ENCODE assay signal across 9 mouse cellular contexts in genomic region chr7:113653130-113653529, GRCm38 (mm10).
A peak's percentile ranks its signal among the peaks of the same experiment; 100 is the strongest.
DNase-seq lines count a peak whose midpoint lies in the region; ATAC-seq and TF ChIP-seq lines count a peak whose summit lies in the region.
"Had no signal": no experiment of that assay in that cellular context is flagged by ENCODE, and none has a peak within 500 bp of the region (broad histone marks: within the 10 kb centered on the region; RNA-seq: fewer than 3 reads in every experiment).

No protein-coding gene starts in this region.

- intact Hi-C loops in heart, postnatal 36 days (cut with DNase I): no loop called here

- no peak overlapping the region for H3K9ac ChIP-seq in hindbrain, embryonic 14.5 days
- no peak overlapping the region for H3K9ac ChIP-seq in hindbrain, embryonic 13.5 days
- no peak overlapping the region for H3K9ac ChIP-seq in MEL (ENCODE audit: control insufficient read depth, low read depth, low read length, poor library complexity, severe bottlenecking)
- H3K9ac ChIP-seq: embryonic facial prominence, embryonic 13.5 days had no signal

- H3K79me2 ChIP-seq in MEL (ENCODE audit: control insufficient read depth, insufficient read depth, low read length, poor library complexity): no peaks in the 10 kb centered on the region

- TF ChIP-seq CTCF in MEL (IDR thresholded peaks at IDR 0.05 in 2 of 3, conservative IDR thresholded peaks at IDR 0.05 in 1 of 3; ENCODE audit: control insufficient read depth in 1 of 3, insufficient read depth in 1 of 3, low read depth in 2 of 3, low read length in 3 of 3, poor library complexity in 1 of 3, severe bottlenecking in 1 of 3): peak; percentile 9 to 30 (median 23); a peak in 5 of 6 replicates

- no peaks in the 10 kb centered on the region for H3K27me3 ChIP-seq in hindbrain, embryonic 14.5 days (ENCODE audit: control insufficient read depth, insufficient read depth, low read length)
- H3K27me3 ChIP-seq in hindbrain, embryonic 13.5 days: no peaks in the 10 kb centered on the region
- no peaks in the 10 kb centered on the region for H3K27me3 ChIP-seq in MEL (ENCODE audit: control insufficient read depth in 1 of 2, insufficient read depth in 2 of 2, low read length in 2 of 2)
- H3K27me3 ChIP-seq: embryonic facial prominence, embryonic 13.5 days had no signal

- peak; percentile 47 for DNase-seq in hindbrain, embryonic 14.5 days (ENCODE audit: low spot score)
- DNase-seq in 3T3-L1 (ENCODE audit: low read depth, low spot score): peak; percentile 40
- peak; percentile 6 for DNase-seq in MEL (ENCODE audit: low read depth, low spot score)
- peak; percentile 75 to 84 for DNase-seq in cerebellum, postnatal 14 days
- DNase-seq in heart, postnatal 36 days: peak; percentile 3 to 20
- peak; percentile 21 for DNase-seq in lung, postnatal 25 days (ENCODE audit: low spot score)

- no peak for TF ChIP-seq RAD21 in MEL (IDR thresholded peaks at IDR 0.05; ENCODE audit: low read depth, low read length)

- H3K4me1 ChIP-seq in hindbrain, embryonic 14.5 days (replicated peaks; ENCODE audit: control insufficient read depth, insufficient read depth, low read length): no peaks in the 10 kb centered on the region
- H3K4me1 ChIP-seq in hindbrain, embryonic 13.5 days (replicated peaks): no peaks in the 10 kb centered on the region
- H3K4me1 ChIP-seq in MEL (ENCODE audit: control insufficient read depth in 1 of 2, insufficient read depth in 2 of 2, low read length in 2 of 2): no peaks in the 10 kb centered on the region
- H3K4me1 ChIP-seq: embryonic facial prominence, embryonic 13.5 days had no signal

- no peak for TF ChIP-seq EP300 in MEL (IDR thresholded peaks at IDR 0.05; ENCODE audit: low read depth in 1 of 2, low read length in 2 of 2)

- WGBS in hindbrain, embryonic 14.5 days: 27% methylated on average over 5 of the region's 5 CpGs
- 27% methylated on average over 5 of the region's 5 CpGs for WGBS in hindbrain, embryonic 13.5 days

- H3K4me2 ChIP-seq in hindbrain, embryonic 14.5 days (replicated peaks): no peak overlapping the region
- no peak overlapping the region for H3K4me2 ChIP-seq in hindbrain, embryonic 13.5 days
- H3K4me2 ChIP-seq: embryonic facial prominence, embryonic 13.5 days had no signal

- no peaks in the 10 kb centered on the region for H3K36me3 ChIP-seq in hindbrain, embryonic 14.5 days (replicated peaks; ENCODE audit: control insufficient read depth, insufficient read depth)
- H3K36me3 ChIP-seq in hindbrain, embryonic 13.5 days: no peaks in the 10 kb centered on the region
- no peaks in the 10 kb centered on the region for H3K36me3 ChIP-seq in MEL (ENCODE audit: control insufficient read depth in 1 of 2, insufficient read depth in 2 of 2, low read length in 2 of 2)
- H3K36me3 ChIP-seq: embryonic facial prominence, embryonic 13.5 days had no signal

- no peak overlapping the region for H3K27ac ChIP-seq in hindbrain, embryonic 14.5 days
- H3K27ac ChIP-seq in hindbrain, embryonic 13.5 days: no peak overlapping the region
- no peak overlapping the region for H3K27ac ChIP-seq in MEL (ENCODE audit: control insufficient read depth, low read depth, low read length)
- H3K27ac ChIP-seq: embryonic facial prominence, embryonic 13.5 days had no signal

- no peak for ATAC-seq in hindbrain, embryonic 14.5 days (ENCODE audit: low FRiP score)
- no peak for ATAC-seq in hindbrain, embryonic 13.5 days (ENCODE audit: low FRiP score)
- no peak for ATAC-seq in monocyte, adult 5-6 weeks (replicated peaks; ENCODE audit: insufficient number of reproducible peaks, low FRiP score, low TSS enrichment, poor library complexity, severe bottlenecking)

- no peak for TF ChIP-seq POLR2A in MEL (IDR thresholded peaks at IDR 0.05; ENCODE audit: control insufficient read depth in 1 of 2, insufficient read depth in 1 of 2, low read depth in 1 of 2, low read length in 2 of 2, poor library complexity in 1 of 2)

- no peaks in the 10 kb centered on the region for H3K9me3 ChIP-seq in hindbrain, embryonic 14.5 days (ENCODE audit: control insufficient read depth, low read length)
- H3K9me3 ChIP-seq in hindbrain, embryonic 13.5 days: no peaks in the 10 kb centered on the region
- no peaks in the 10 kb centered on the region for H3K9me3 ChIP-seq in MEL (replicated peaks; ENCODE audit: insufficient read depth, low read length)
- H3K9me3 ChIP-seq: embryonic facial prominence, embryonic 13.5 days had no signal

- no peak overlapping the region for H3K4me3 ChIP-seq in hindbrain, embryonic 14.5 days (replicated peaks; ENCODE audit: low read length)
- no peak overlapping the region for H3K4me3 ChIP-seq in hindbrain, embryonic 13.5 days
- no peak overlapping the region for H3K4me3 ChIP-seq in MEL (ENCODE audit: control insufficient read depth in 1 of 2, insufficient read depth in 1 of 2, low read depth in 2 of 2, low read length in 2 of 2)
- H3K4me3 ChIP-seq: embryonic facial prominence, embryonic 13.5 days had no signal

TF ChIP-seq in MEL, 35 proteins besides CTCF, POLR2A, EP300 and RAD21:
- no peak for TF ChIP-seq MAX (IDR thresholded peaks at IDR 0.05; ENCODE audit: low read length)
- no peak for TF ChIP-seq USF2 (IDR thresholded peaks at IDR 0.05; ENCODE audit: borderline replicate concordance in 1 of 2, insufficient read depth in 1 of 2, low read depth in 1 of 2, low read length in 2 of 2)
- no peak for TF ChIP-seq CHD1 (IDR thresholded peaks at IDR 0.05; ENCODE audit: low read depth, low read length)
- no peak for TF ChIP-seq ZNF384 (IDR thresholded peaks at IDR 0.05; ENCODE audit: low read depth, low read length)
- TF ChIP-seq UBTF (IDR thresholded peaks at IDR 0.05; ENCODE audit: borderline replicate concordance, insufficient read depth, low read depth, low read length): no peak
- TF ChIP-seq GABPA (IDR thresholded peaks at IDR 0.05; ENCODE audit: low read depth, low read length): no peak
- no peak for TF ChIP-seq TBP (IDR thresholded peaks at IDR 0.05; ENCODE audit: low read depth, low read length)
- no peak for TF ChIP-seq TCF12 (IDR thresholded peaks at IDR 0.05; ENCODE audit: low read depth, low read length)
- no peak for TF ChIP-seq MAFK (IDR thresholded peaks at IDR 0.05; ENCODE audit: borderline replicate concordance, low read depth, low read length)
- no peak for TF ChIP-seq RCOR1 (IDR thresholded peaks at IDR 0.05; ENCODE audit: low read depth, low read length)
- no peak for TF ChIP-seq ZC3H11A (IDR thresholded peaks at IDR 0.05; ENCODE audit: low read depth, low read length)

Comparison
In these comparisons a context has a peak if more than half of its experiments do, and no peak if none do; other contexts are left out.
1. DNase-seq: peak in every context shown above with its lines; median percentile 80 in cerebellum, postnatal 14 days; 47 in hindbrain, embryonic 14.5 days; 40 in 3T3-L1; 21 in lung, postnatal 25 days; 12 in heart, postnatal 36 days; 6 in MEL.